Mouse (Mus musculus) cerebellum, adult 2 months (tissue): ENCODE results near the gene F2r. TPM values are rescaled to one million over a fixed set of nuclear protein-coding genes. Genes with fewer than 3 reads are reported as not detected.

Experiments
- DNase-seq, 2 experiments: peaks; one replicate each; pipeline ENCODE4 v3.0.0; 2021
- H3K27ac ChIP-seq: fragments of 200-500 bp; 2 replicates; pipeline ENCODE4 v1.5.1; 2012; ENCODE audit warnings: low read length, control low read depth, inconsistent platforms; ENCODE audit not compliant: insufficient read depth
- H3K27me3 ChIP-seq: fragments of 200-500 bp; 2 replicates; pipeline ENCODE4 v1.6.1; 2012; ENCODE audit warnings: inconsistent platforms, mild to moderate bottlenecking, low read length, moderate library complexity; ENCODE audit not compliant: control insufficient read depth, insufficient read depth
- H3K4me1 ChIP-seq: fragments of 200-500 bp; 2 replicates; pipeline ENCODE4 v1.6.1; 2011; ENCODE audit warnings: low read length; ENCODE audit not compliant: control insufficient read depth, insufficient read depth
- H3K4me3 ChIP-seq: fragments of 200-500 bp; replicated peaks from 2 replicates; pipeline ENCODE3; 2011; ENCODE audit warnings: mild to moderate bottlenecking, low read depth, low read length, control low read depth; ENCODE audit not compliant: insufficient read depth
- CTCF ChIP-seq: fragments of 200-500 bp; IDR thresholded peaks from 2 replicates; pipeline ENCODE4 v1.5.1; 2011; ENCODE audit warnings: low read depth, mild to moderate bottlenecking, control low read depth, low read length, moderate library complexity, borderline replicate concordance; ENCODE audit not compliant: insufficient read depth
- POLR2A ChIP-seq: fragments of 200-500 bp; IDR thresholded peaks from 2 replicates; pipeline ENCODE4 v1.6.1; 2011; ENCODE audit warnings: low read length, control low read depth, borderline replicate concordance; ENCODE audit not compliant: insufficient read depth
- WGBS: fragments of 180-500 bp; shearing (Covaris S2); methylation state at CpG from one replicate; pipeline ENCODE4 v1.1.7; 2018; 5-methylcytosine and 5-hydroxymethylcytosine counted together
- polyA plus RNA-seq: library from polyadenylated mRNA; depleted of rRNA; stranded (reverse); fragments of >200 nt; gene quantifications from 2 replicates; pipeline ENCODE4 v1.2.3, GENCODE M21; 2012

F2r gene
- polyA plus RNA-seq, 1 experiment: 4.4 TPM

DNA sequence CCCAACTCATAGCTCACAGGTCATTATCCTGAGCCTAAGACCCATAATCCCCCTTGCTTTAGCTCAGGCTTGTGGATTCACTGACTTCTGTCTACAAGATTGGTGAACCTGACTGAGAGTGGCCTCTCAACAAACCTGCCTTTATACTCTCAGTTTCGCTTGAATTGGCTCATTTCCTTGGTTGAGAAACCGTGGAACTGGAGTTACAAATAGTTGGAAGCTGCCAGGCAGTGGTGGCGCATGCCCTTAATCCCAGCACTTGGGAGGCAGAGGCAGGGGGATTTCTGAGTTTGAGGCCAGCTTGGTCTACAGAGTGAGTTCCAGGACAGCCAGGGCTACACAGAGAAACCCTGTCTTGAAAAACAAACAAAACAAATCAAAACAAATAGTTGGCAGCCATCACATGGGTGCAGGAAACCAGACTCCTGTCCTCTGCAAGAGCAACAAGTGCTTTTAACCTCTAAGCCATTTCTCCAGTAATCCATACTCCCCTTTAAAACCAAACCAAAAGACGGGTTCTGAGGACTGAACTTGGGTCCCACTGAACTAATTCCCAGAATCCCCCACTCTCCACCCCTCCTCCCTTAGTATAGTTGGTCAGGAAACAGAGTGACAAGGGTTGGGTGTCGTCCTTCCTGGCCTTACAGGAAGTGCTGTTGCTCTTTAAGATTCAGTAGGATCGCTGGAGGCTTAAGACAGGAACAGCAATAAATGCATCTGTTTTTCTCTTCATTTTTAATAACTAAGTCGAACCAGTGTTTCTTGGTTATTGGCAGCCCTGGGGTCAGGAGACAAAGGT lies 33.8 kb upstream of the F2r start:
- H3K4me3 ChIP-seq: no peak overlapping the region
- no peaks in the 10 kb centered on the region for H3K4me1 ChIP-seq
- 84% methylated on average over 7 of the region's 7 CpGs for whole genome bisulfite sequencing
- DNase-seq: no peak
- H3K27me3 ChIP-seq: 0 out of 2 replicates have a peak, but pooled peaks cover 1% of the 10 kb centered on the region
- H3K27ac ChIP-seq: no peak overlapping the region
- TF ChIP-seq CTCF (no peak), POLR2A (no peak)

DNA sequence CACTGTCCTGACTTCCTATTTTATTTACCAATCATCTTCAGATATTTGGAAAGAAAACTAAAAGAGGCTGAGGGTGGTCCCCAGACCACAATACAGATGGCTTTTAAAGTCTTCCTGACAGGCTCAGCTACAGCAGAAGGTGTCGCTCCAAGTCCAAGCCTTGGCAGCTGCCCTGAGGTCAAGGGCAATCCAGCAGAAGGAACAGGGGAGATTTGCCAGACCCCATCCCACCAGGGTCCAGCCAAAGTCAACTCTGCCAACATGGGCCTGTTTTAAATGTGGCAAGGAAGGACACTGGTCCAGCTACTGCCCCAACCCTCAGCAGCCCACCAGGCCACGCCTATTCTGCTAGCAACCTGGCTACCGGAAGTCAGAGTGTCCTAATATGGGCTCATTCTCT lies 31.7 kb upstream of the F2r start:
- H3K4me3 ChIP-seq: no peak overlapping the region
- WGBS: 46% methylated on average over 3 of the region's 3 CpGs
- no peaks in the 10 kb centered on the region for H3K4me1 ChIP-seq
- DNase-seq: no peak
- TF ChIP-seq POLR2A: no peak
- TF ChIP-seq CTCF: no peak
- no peak overlapping the region for H3K27ac ChIP-seq
- 0 out of 2 replicates have a peak, but pooled peaks cover 1% of the 10 kb centered on the region for H3K27me3 ChIP-seq

DNA sequence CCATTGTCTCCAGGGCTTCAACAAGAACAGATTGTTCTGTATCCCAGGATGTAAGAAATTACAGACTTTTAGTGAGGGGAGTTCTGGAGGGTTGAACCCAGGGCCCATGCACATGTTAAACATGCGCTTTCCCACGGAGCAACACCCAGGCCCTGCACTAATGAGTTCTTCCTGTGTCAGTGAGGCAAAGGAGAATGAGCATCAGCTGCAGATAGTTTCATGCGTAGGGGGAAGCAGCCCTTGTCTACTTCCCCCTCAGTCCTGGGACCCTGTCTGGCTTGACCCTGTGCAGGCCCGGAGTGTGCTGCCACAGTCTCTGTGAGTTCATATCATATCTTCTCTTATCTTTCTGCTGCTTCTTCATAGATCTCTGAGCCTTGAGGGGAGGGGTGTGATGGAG lies 29.0 kb upstream of the F2r start:
- Histone ChIP-seq H3K27ac (no peak overlapping the region), H3K4me3 (no peak overlapping the region), H3K4me1 (no peaks in the 10 kb centered on the region), H3K27me3 (0 out of 2 replicates have a peak, but pooled peaks cover 1% of the 10 kb centered on the region)
- 94% methylated on average over 4 of the region's 4 CpGs for WGBS
- TF ChIP-seq CTCF: no peak
- TF ChIP-seq POLR2A: no peak
- DNase-seq: no peak

DNA sequence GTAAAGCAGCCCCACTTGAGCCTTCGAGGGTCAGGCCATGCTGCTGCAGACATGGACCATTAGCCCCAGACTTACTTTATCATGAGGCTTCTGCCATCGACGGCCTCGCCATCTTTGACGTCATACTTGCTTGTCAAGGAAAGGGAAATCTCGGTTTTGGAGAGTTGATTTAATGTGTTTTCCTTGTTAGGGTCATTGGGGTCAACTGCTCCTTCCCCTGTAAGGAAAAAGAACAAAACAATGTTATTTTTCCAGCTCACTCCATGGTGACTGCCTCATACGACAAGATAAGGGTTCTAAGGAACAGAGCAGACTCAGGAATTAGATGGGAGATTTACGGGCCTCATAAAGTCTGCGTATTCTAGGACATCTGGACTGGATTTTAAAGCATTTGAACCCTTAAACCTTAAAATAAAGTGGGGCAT lies 28.4 kb upstream of the F2r start:
- H3K27ac ChIP-seq: no peak overlapping the region
- H3K4me1 ChIP-seq: no peaks in the 10 kb centered on the region
- WGBS: 81% methylated on average over 9 of the region's 9 CpGs

DNA sequence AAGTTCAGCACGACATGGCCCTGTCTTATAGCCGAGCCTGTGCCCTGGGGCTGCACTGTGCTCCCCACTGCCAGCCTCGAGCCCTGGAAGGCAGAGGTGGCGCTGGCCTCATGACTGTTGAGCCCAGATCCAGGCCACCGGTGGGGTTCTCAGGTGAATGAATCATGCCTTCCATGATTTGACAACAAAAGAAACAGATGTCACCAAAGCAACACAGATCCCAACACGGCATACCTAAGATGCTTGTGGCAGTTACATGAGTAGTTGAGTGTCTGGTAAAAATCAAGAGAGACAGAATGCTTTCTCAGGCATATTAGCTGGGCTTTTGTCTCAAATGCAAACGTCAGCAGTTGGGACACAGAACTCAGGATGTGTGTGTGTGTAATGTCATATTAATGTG lies 25.5 kb upstream of the F2r start:
- Histone ChIP-seq H3K27ac (no peak overlapping the region), H3K4me1 (no peaks in the 10 kb centered on the region), H3K27me3 (peaks cover 1% of the 10 kb centered on the region; the same call in 1 of the 2 replicates), H3K4me3 (no peak overlapping the region)
- whole genome bisulfite sequencing: 68% methylated on average over 7 of the region's 7 CpGs
- TF ChIP-seq POLR2A (no peak), CTCF (no peak)
- no peak for DNase-seq

More for the DNA sequence above, 28.4 kb upstream of the F2r start:
- Histone ChIP-seq H3K4me3 (no peak overlapping the region), H3K27me3 (0 out of 2 replicates have a peak, but pooled peaks cover 1% of the 10 kb centered on the region)
- no peak for DNase-seq
- no peak for TF ChIP-seq CTCF
- no peak for TF ChIP-seq POLR2A

DNA sequence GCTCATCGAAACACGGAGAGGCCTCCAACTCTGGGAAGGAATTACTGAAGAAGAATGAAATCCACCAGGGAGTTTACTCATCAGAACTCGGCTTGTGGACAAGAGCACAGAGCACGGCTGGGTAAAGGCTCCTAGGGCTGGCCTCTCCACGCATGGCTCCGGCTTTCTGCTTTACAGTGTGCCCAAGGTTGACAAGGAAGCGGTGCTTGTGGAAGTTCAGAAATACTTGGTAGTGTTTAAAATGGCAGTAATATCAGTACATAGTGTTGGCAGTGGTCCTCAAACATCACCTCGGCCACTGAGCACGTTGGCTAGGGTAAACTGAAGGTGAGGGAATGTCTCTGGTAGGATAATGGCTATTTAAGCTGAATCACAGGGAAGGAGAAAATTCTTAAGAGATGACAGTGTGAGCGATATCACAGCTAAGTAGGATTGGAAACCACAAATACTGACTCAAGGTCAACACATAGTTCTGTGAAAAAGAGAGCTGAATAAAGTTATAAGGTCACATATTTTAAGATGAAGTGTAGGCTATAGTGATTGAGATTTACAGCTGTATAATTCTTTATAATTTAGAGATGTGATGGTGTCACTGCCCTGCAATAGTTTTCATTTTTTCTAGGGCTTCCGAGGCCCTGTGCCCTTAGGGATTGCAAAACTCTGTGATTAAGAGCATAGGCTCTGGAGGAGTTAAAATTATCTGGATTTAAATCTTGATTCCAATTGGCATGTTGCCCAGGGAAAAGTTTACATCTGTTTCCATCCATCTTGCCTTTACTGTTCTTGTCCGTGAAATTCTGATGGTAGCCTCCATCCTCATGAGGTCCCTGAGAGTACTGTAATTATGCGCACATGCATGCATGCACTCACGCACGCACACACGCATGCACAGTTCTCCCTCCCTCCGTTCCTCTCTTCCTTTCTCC lies 23.0 kb upstream of the F2r start:
- WGBS: 86% methylated on average over 17 of the region's 17 CpGs
- DNase-seq: no peak
- no peak overlapping the region for H3K27ac ChIP-seq
- no peak overlapping the region for H3K4me3 ChIP-seq
- peaks cover 1% of the 10 kb centered on the region; the same call in 1 of the 2 replicates for H3K27me3 ChIP-seq
- no peak for TF ChIP-seq CTCF
- TF ChIP-seq POLR2A: no peak
- no peaks in the 10 kb centered on the region for H3K4me1 ChIP-seq

DNA sequence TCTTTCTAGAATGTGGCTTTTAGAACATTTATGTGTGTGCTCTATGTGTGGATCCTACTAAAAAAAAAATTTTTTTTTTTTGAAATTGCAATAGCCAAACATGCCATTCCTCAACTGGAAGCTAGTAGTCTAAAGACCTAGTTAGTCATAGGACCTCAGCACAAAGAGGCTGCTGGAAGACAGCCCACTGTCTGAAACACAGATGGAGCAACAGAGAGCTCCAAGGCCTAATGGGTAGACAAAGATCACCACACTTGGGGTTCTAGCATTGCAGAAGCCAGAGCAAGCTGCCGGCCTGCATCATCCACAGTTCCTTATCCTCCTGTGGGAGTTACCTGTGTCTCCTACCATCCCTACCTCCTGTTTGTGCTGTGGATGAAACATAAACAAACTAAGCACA lies 22.1 kb upstream of the F2r start:
- no peak for TF ChIP-seq CTCF
- TF ChIP-seq POLR2A: no peak
- H3K27me3 ChIP-seq: peaks cover 1% of the 10 kb centered on the region; the same call in 1 of the 2 replicates
- WGBS: 53% methylated on average over 1 of the region's 1 CpGs
- H3K4me3 ChIP-seq: no peak overlapping the region
- no peaks in the 10 kb centered on the region for H3K4me1 ChIP-seq
- DNase-seq: no peak
- no peak overlapping the region for H3K27ac ChIP-seq
